Mouse (Mus musculus) ES-Bruce4 (cell line): ENCODE measurements around the gene Fam196b.

Source experiments
- CTCF ChIP-seq: IDR thresholded peaks from one replicate; pipeline ENCODE4 v1.8.1; 2011; ENCODE audit warnings: low read depth, low read length
- EP300 ChIP-seq: IDR thresholded peaks from 2 replicates; pipeline ENCODE4 v1.6.1; 2011; ENCODE audit warnings: low read depth, low read length; ENCODE audit not compliant: insufficient read depth
- POLR2A ChIP-seq: IDR thresholded peaks from one replicate; pipeline ENCODE4 v1.8.1; 2011; ENCODE audit warnings: low read length; ENCODE audit not compliant: insufficient read depth

- TF ChIP-seq POLR2A (no peak), CTCF (no peak), EP300 (no peak)
Observed at GRCm38 (mm10) chr11:34277047-34277445, 37.6 kb upstream of the Fam196b start.
